Mouse (Mus musculus) retina, postnatal 1 day (tissue): Measurements from ENCODE around the gene Mgll.

Experiments used
- DNase-seq: peaks from one replicate; pipeline ENCODE4 v3.0.0-alpha.2; 2012

The Mgll gene

GRCm38 (mm10) chr6:88724313-88725195 lies at the start of gene Mgll:
Mgll (plus strand) TSS chr6:88724412.
- DNase-seq, result peak; percentile 88

- no peak for DNase-seq
These were observed 48.4 kb upstream of the Mgll start for GRCm38 (mm10) chr6:88675815-88676214.

GRCm38 (mm10) chr6:88676753-88677736 lies 47.2 kb upstream of the Mgll start:
- no peak for DNase-seq

- DNase-seq, result no peak
These were observed 46.5 kb upstream of the Mgll start for GRCm38 (mm10) chr6:88677738-88678137.

- no peak for DNase-seq
These were observed 43.2 kb upstream of the Mgll start for GRCm38 (mm10) chr6:88681026-88681425.

- peak; percentile 24 for DNase-seq
These were observed 40.7 kb upstream of the Mgll start for GRCm38 (mm10) chr6:88683380-88684053.

- no peak for DNase-seq
These were observed 36.0 kb upstream of the Mgll start for GRCm38 (mm10) chr6:88688171-88688570.

- DNase-seq, result no peak
These were observed 35.5 kb upstream of the Mgll start for GRCm38 (mm10) chr6:88688712-88689111.

- DNase-seq, result no peak
These were observed 34.0 kb upstream of the Mgll start for GRCm38 (mm10) chr6:88690211-88690610.

GRCm38 (mm10) chr6:88691361-88691760 lies 32.9 kb upstream of the Mgll start:
- DNase-seq, result no peak

- DNase-seq, result no peak
These were observed 21.3 kb upstream of the Mgll start for GRCm38 (mm10) chr6:88702887-88703286.

GRCm38 (mm10) chr6:88703731-88704130 lies 20.5 kb upstream of the Mgll start:
- no peak for DNase-seq

GRCm38 (mm10) chr6:88708401-88709278 lies 15.6 kb upstream of the Mgll start:
- no peak for DNase-seq

- DNase-seq, result no peak
These were observed 15.0 kb upstream of the Mgll start for GRCm38 (mm10) chr6:88709279-88709575.

- DNase-seq, result no peak
These were observed 12.9 kb upstream of the Mgll start for GRCm38 (mm10) chr6:88711313-88711712.

GRCm38 (mm10) chr6:88712083-88712482 lies 12.1 kb upstream of the Mgll start:
- DNase-seq, result no peak

- DNase-seq, result no peak
These were observed 10.9 kb upstream of the Mgll start for GRCm38 (mm10) chr6:88713320-88713719.

GRCm38 (mm10) chr6:88714200-88714674 lies 10.0 kb upstream of the Mgll start:
- no peak for DNase-seq

GRCm38 (mm10) chr6:88715378-88715781 lies 8.8 kb upstream of the Mgll start:
- peak; percentile 90 for DNase-seq

GRCm38 (mm10) chr6:88715966-88716365 lies 8.2 kb upstream of the Mgll start:
- DNase-seq, result peak; percentile 49

GRCm38 (mm10) chr6:88717143-88718032 lies 6.8 kb upstream of the Mgll start:
- DNase-seq, result no peak
